Mouse (Mus musculus) hindbrain, postnatal 0 days (tissue): ENCODE measurements around the gene Ap1ar. TPM values are rescaled to one million over a fixed set of nuclear protein-coding genes. Genes with fewer than 3 reads are reported as not detected.
A peak's percentile ranks its signal among the peaks of the same experiment; 100 is the strongest.

Experiments used
- ATAC-seq: fragments of 200-750 bp; cut with Nextera tagmentation; 2 replicates; pipeline ENCODE4 v1.8.0; 2017; ENCODE audit warnings: mild to moderate bottlenecking, moderate TSS enrichment, moderate library complexity
- DNase-seq: peaks from one replicate; pipeline ENCODE4 v3.0.0-alpha.2; 2015; ENCODE audit warnings: low spot score
- H3K27ac ChIP-seq: fragments of 300-500 bp; sonication (generic); 2 replicates; pipeline ENCODE4 v1.5.1; 2014; ENCODE audit warnings: mild to moderate bottlenecking
- H3K27me3 ChIP-seq: fragments of 300-500 bp; sonication (generic); 2 replicates; pipeline ENCODE4 v1.6.1; 2014; ENCODE audit warnings: low read length, mixed read lengths; ENCODE audit not compliant: insufficient read depth
- H3K36me3 ChIP-seq: fragments of 300-500 bp; sonication (generic); 2 replicates; pipeline ENCODE4 v1.6.1; 2014; ENCODE audit warnings: low read length, mixed read lengths; ENCODE audit not compliant: insufficient read depth
- H3K4me1 ChIP-seq: fragments of 300-500 bp; sonication (generic); 2 replicates; pipeline ENCODE4 v1.6.1; 2014; ENCODE audit warnings: antibody characterized with exemption, low read length, mixed read lengths; ENCODE audit not compliant: insufficient read depth
- H3K4me2 ChIP-seq: fragments of 300-500 bp; sonication (generic); 2 replicates; pipeline ENCODE4 v1.6.1; 2014; ENCODE audit warnings: low read depth, mild to moderate bottlenecking, low read length, moderate library complexity, mixed read lengths
- H3K4me3 ChIP-seq: fragments of 300-500 bp; sonication (generic); 2 replicates; pipeline ENCODE4 v1.5.1; 2014; ENCODE audit warnings: low read length
- H3K9ac ChIP-seq: fragments of 300-500 bp; sonication (generic); replicated peaks from 2 replicates; pipeline ENCODE4 v1.6.1; 2014; ENCODE audit warnings: mild to moderate bottlenecking, low read length, moderate library complexity, mixed read lengths
- H3K9me3 ChIP-seq: fragments of 300-500 bp; sonication (generic); 2 replicates; pipeline ENCODE4 v1.6.1; 2016; ENCODE audit warnings: low read length, mixed read lengths
- CTCF ChIP-seq: IDR thresholded peaks from 2 replicates; pipeline ENCODE4 v1.5.1; 2016; ENCODE audit warnings: antibody characterized with exemption, control low read depth, low read depth
- WGBS: fragments of 180-500 bp; shearing (Covaris S2); extraction: QIAGEN DNeasy Blood & Tissue Kit; methylation state at CpG from one replicate; pipeline ENCODE4 v1.1.7; 2014; 5-methylcytosine and 5-hydroxymethylcytosine counted together
- polyA plus RNA-seq: library from polyadenylated mRNA; unstranded; fragments of >200 nt; fragmentation: Nextera tagmentation; extraction: Ambion mirVana; gene quantifications from 2 replicates; pipeline ENCODE4 v1.2.1, GENCODE M21; 2015
- total RNA-seq: library from RNA; depleted of rRNA; stranded (reverse); fragments of >200 nt; gene quantifications from 2 replicates; pipeline ENCODE4 v1.2.3, GENCODE M21; 2014

Gene Ap1ar
- total and polyA plus RNA-seq, 2 experiments from 2014 or later = 69.7 to 77.8 TPM

DNA sequence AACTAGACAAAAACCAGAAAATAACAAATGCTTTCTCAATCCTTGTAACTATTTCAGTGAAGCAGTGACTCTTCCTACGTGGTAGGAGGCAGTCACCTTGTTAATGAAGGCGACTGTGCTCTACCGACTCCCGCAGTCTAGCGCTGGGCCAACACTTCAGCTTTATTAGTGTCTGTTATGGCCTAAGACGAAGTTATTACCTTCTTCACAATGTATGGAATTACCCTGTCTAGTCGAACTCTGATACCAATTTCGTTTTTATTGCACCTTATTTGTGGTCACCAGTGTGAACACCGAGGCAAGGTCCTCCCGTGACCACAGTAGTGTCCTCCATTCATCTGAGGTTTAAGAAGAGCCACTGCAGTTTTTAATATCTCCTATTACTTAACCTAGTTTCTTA lies 7.1 kb downstream of the Ap1ar start:
- 89% methylated on average over 10 of the region's 10 CpGs for WGBS
- H3K9me3 ChIP-seq = no peaks in the 10 kb centered on the region
- ATAC-seq = no peak
- no peaks in the 10 kb centered on the region for H3K36me3 ChIP-seq
- no peak overlapping the region for H3K27ac ChIP-seq
- H3K4me3 ChIP-seq = no peak overlapping the region
- no peak overlapping the region for H3K4me2 ChIP-seq
- no peak for DNase-seq
- H3K27me3 ChIP-seq = no peaks in the 10 kb centered on the region
- no peak for TF ChIP-seq CTCF
- H3K9ac ChIP-seq = no peak overlapping the region
- no peaks in the 10 kb centered on the region for H3K4me1 ChIP-seq

DNA sequence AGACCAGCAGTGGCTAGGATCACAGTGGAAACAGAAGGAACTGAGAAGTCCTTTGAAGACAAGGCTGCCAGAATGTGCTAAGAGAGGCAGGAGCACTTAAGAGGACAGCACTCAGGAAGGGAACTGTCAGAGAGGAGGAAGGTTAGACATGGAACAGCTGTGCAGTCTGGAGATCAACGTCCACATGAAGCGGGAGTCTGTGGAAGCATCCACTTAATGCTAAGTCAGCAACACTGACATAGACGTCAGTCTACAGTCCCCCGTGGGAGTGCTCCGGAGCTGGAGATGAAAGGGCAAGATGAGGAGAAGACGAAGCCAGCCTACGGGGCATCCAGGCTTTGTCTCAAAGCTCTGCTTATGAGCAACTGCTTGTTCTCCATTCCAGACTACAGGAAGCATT lies 10.2 kb downstream of the Ap1ar start:
- ATAC-seq = peak; percentile 45; the same call in 1 of the 2 replicates
- WGBS = 33% methylated on average over 7 of the region's 7 CpGs

DNA sequence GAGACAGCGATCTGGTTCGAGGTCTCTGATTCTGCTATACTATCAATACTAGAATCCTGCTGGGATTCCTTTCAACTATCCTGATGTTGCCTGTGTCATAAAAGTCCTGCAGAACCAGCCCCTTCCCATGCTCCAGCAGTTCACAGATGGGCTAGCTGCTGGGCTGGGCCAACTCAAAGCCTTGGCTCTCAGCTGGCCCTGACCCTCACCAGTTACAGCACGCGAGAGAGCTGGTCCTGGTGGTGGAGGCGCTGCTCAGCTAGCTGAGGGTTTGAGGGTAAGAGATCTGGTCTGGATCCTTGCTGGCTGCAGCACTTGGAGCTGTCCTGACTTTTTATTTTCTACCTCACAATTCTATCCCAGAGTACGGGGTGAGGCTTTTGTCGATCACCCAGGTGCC lies 10.8 kb downstream of the Ap1ar start:
- H3K9ac ChIP-seq = no peak overlapping the region
- no peaks in the 10 kb centered on the region for H3K27me3 ChIP-seq
- WGBS = 82% methylated on average over 7 of the region's 7 CpGs
- H3K4me1 ChIP-seq = no peaks in the 10 kb centered on the region
- TF ChIP-seq CTCF = no peak
- ATAC-seq = peak; percentile 33; the same call in 1 of the 2 replicates
- no peak for DNase-seq
- no peak overlapping the region for H3K27ac ChIP-seq
- no peaks in the 10 kb centered on the region for H3K9me3 ChIP-seq
- 0 out of 2 replicates have a peak, but pooled peaks cover 6% of the 10 kb centered on the region for H3K36me3 ChIP-seq
- H3K4me3 ChIP-seq = no peak overlapping the region
- no peak overlapping the region for H3K4me2 ChIP-seq

More for the DNA sequence above, 10.2 kb downstream of the Ap1ar start:
- Histone ChIP-seq H3K36me3 (0 out of 2 replicates have a peak, but pooled peaks cover 2% of the 10 kb centered on the region), H3K27me3 (no peaks in the 10 kb centered on the region), H3K4me3 (no peak overlapping the region), H3K9me3 (no peaks in the 10 kb centered on the region), H3K27ac (no peak overlapping the region), H3K4me1 (no peaks in the 10 kb centered on the region), H3K9ac (no peak overlapping the region), H3K4me2 (no peak overlapping the region)
- TF ChIP-seq CTCF = no peak
- DNase-seq = no peak

DNA sequence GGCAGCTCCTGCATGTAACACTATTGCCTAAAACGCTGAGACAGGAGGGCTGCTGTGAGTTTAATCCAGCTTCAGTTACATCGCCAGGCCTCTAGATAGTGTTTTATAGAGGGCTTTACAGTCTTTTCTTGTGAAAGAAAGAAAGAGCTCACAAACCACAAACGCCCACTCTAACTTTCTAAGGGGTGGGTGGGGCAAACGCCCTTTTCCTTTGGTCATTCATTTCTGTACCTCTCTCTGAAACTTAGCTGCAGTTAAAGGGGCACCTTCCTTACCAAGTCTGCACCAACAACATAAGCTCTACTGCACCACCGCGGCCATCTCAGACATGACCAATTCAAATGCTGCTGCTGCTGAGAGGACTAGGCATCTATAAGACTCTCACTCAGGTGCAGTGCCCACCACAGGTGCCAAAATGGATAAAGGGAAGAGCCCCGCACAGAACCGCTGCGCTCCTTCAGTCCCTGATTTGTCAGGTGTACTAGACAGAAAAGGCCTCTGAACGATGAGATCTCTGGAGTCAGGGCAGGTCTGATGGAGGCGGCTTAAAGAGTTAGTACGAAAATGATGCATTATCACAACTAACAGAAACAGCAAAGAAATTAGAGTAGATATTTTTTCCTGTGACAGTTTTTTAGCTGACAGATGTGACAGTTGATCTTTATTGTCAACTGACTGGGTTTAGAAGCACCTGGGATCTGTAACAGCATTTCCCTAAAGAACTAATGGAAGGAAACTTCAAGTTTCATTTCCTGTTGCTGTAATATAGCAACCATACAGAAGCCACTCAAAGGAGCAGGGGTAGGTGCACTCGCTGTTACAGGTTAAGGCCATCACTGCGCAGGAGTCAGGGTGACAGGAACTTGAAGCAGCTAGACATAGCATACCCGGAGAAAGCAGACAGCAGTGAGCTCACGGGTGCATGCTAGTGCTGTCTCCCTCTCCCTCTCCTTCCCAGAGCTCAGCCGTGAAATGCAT lies 13.1 kb downstream of the Ap1ar start:
- no peak for ATAC-seq
- no peak overlapping the region for H3K4me3 ChIP-seq
- WGBS = 82% methylated on average over 17 of the region's 17 CpGs

DNA sequence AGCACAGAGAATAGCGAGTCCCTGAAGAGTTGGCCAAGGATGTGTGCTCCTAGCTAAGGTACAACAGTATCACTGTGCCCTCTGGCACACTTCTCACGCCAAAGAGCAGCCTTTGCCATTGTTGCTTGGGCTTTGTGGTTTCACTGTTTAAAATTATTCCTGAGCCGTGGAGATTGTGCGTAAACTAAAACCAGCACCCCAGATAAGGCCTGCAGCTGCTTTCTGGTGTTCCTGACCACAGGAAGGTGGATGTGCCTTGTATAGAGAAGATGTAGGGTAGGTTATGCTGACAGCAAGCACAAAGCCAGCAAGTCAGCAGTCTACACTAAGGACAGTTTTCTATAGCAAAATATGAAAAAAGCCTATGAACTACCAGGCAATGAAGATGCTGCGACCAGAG lies 16.1 kb downstream of the Ap1ar start:
- ATAC-seq (no peak), DNase-seq (no peak)
- Histone ChIP-seq H3K4me2 (no peak overlapping the region), H3K9ac (no peak overlapping the region), H3K27me3 (no peaks in the 10 kb centered on the region), H3K4me3 (no peak overlapping the region), H3K36me3 (peaks cover 19% of the 10 kb centered on the region), H3K9me3 (no peaks in the 10 kb centered on the region), H3K27ac (no peak overlapping the region), H3K4me1 (no peaks in the 10 kb centered on the region)
- no peak for TF ChIP-seq CTCF
- WGBS = 90% methylated on average over 5 of the region's 5 CpGs

More for the DNA sequence above, 13.1 kb downstream of the Ap1ar start:
- DNase-seq = no peak
- Histone ChIP-seq H3K9ac (no peak overlapping the region), H3K27me3 (no peaks in the 10 kb centered on the region), H3K36me3 (peaks cover 19% of the 10 kb centered on the region), H3K4me2 (no peak overlapping the region), H3K9me3 (no peaks in the 10 kb centered on the region), H3K27ac (no peak overlapping the region), H3K4me1 (no peaks in the 10 kb centered on the region)
- no peak for TF ChIP-seq CTCF

DNA sequence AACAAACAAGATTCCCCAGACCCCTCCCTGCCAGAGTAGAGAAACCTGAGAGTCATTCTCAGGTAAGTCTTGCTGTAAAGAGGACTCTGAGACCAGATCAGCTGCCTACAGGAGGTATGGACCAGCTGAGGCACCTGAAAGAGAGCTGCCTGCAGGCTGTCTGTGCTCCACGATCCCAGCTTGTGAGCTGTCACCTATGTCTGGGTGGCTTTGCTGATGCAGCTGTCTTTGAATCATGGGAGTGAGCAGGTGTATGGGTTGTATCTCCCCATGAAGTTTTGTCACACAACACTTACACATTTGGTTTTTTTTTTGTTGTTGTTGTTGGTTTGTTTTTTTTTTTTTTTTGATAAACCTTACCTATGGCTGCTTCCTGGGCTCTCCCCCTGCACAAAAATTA lies 16.9 kb downstream of the Ap1ar start:
- DNase-seq (no peak), ATAC-seq (no peak)
- Histone ChIP-seq H3K9me3 (no peaks in the 10 kb centered on the region), H3K36me3 (peaks cover 19% of the 10 kb centered on the region), H3K4me1 (no peaks in the 10 kb centered on the region), H3K9ac (no peak overlapping the region), H3K27ac (no peak overlapping the region), H3K4me3 (no peak overlapping the region), H3K27me3 (no peaks in the 10 kb centered on the region), H3K4me2 (no peak overlapping the region)
- 90% methylated on average over 1 of the region's 1 CpGs for WGBS
- no peak for TF ChIP-seq CTCF
